Comparison of ENCODE assay signal across 8 mouse cellular contexts in the genomic region with DNA sequence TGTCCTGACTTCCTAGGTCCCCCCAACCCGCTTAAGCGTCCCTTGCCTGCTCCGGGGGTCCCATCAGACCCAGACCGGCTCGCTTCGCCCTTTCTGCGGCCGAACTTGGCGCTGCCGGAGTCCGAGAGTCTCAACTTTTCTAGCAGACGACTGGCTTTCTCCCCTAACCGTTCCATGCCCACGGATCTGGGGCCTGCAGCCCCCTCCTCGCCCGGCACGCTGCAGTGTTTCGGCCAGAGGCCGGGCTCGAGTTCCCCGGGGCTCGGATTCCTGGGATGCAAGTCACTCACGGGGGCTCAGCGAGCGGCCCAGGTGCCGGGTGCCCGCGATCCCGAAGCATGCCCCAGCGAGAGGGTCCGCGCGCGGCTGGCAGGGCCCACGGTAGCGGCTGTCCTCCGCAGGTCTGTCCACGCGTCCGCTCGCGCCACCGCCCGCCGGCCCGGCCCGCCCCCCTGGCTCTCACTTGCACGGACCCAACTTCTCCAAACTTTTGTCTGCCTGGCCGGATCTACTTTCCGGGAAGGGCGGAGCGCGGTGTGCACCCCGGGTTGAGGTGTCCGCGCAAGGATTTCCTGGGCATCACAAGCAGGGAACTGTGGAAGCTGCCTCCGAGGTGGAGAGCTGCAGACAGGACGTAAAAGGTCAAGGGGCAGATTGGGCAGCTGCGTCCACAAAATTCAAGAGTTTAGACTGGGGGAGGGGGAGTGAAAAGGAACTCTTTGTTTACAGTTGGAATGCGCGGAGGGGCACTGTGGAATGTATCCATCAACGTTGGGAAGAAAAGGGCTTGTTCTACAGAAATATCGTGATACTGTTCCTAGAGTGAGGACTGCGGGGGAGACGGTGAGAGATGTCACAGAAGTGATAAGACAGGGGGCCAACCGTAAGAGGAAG. TPM values are rescaled to one million over a fixed set of nuclear protein-coding genes. Genes with fewer than 3 reads are reported as not detected.
DNase-seq lines count a peak whose midpoint lies in the region; ATAC-seq and TF ChIP-seq lines count a peak whose summit lies in the region.

Gene Ajuba, minus strand, starts transcription at position 470 of the 894 bp plus-strand sequence.

- no peaks in the 10 kb centered on the region for H3K9me3 ChIP-seq in ES-Bruce4 (replicated peaks; ENCODE audit: control insufficient read depth, insufficient read depth, low read length, poor library complexity, severe bottlenecking)
- no peaks in the 10 kb centered on the region for H3K9me3 ChIP-seq in lung, embryonic 16.5 days (ENCODE audit: control insufficient read depth, low read length)

- H3K9ac ChIP-seq in ES-Bruce4 (ENCODE audit: low read depth, poor library complexity, severe bottlenecking): peak within 1 kb of the TSS; percentile 96
- H3K9ac ChIP-seq in lung, embryonic 16.5 days (ENCODE audit: low read length): peak within 1 kb of the TSS; percentile 98

- intact Hi-C loops in heart, postnatal 36 days (cut with DNase I): loop anchor here (2.0 to 5.0 kb wide), 2 partner anchors 23 to 50 kb away; partner anchors contain the start of gene Haus4

- peak; percentile 81 for ATAC-seq in lung, embryonic 16.5 days (ENCODE audit: low read depth)

- H3K4me1 ChIP-seq in ES-Bruce4 (ENCODE audit: control insufficient read depth, insufficient read depth, low read length): peaks cover 2% of the 10 kb centered on the region
- peaks cover 36% of the 10 kb centered on the region for H3K4me1 ChIP-seq in lung, embryonic 16.5 days (replicated peaks; ENCODE audit: control insufficient read depth, insufficient read depth, low read length)

- no peaks in the 10 kb centered on the region for H3K27me3 ChIP-seq in ES-Bruce4 (ENCODE audit: control insufficient read depth, insufficient read depth, low read length, poor library complexity, severe bottlenecking)
- H3K27me3 ChIP-seq in lung, embryonic 16.5 days (ENCODE audit: control insufficient read depth, insufficient read depth, low read depth, low read length): no peaks in the 10 kb centered on the region

- peak within 1 kb of the TSS; percentile 80 for H3K4me3 ChIP-seq in ES-Bruce4 (ENCODE audit: low read depth, low read length)
- H3K4me3 ChIP-seq in layer of hippocampus, adult 2 months: peak within 1 kb of the TSS; percentile 66
- peak within 1 kb of the TSS; percentile 94 for H3K4me3 ChIP-seq in lung, embryonic 16.5 days (ENCODE audit: low read length)

- TF ChIP-seq CTCF in ES-Bruce4 (IDR thresholded peaks at IDR 0.05; ENCODE audit: low read depth, low read length): no peak
- no peak for TF ChIP-seq CTCF in layer of hippocampus, adult 2 months (conservative IDR thresholded peaks at IDR 0.05)

- peak within 1 kb of the TSS; percentile 82 for H3K4me2 ChIP-seq in lung, embryonic 16.5 days (ENCODE audit: low read depth, low read length)

- peak; percentile 50 for TF ChIP-seq POLR2A in ES-Bruce4 (IDR thresholded peaks at IDR 0.05; ENCODE audit: insufficient read depth, low read length)

- DNase-seq in brain, embryonic 18.5 days (ENCODE audit: low read depth, low spot score): peak; percentile 55
- DNase-seq in forelimb bud, embryonic 11.5 days (ENCODE audit: low read depth, low spot score): peak; percentile 92
- DNase-seq in heart, postnatal 36 days: peak; percentile 88 to 93
- peak; percentile 59 to 60 for DNase-seq in layer of hippocampus, adult 2 months (ENCODE audit: low spot score in 2 of 2)
- DNase-seq in ovary, adult 18-20 months (ENCODE audit: low spot score): peak; percentile 86
- DNase-seq in thymus, postnatal 14 days: peak; percentile 54

- peaks cover 20% of the 10 kb centered on the region for H3K36me3 ChIP-seq in ES-Bruce4 (ENCODE audit: control insufficient read depth, insufficient read depth, low read length, poor library complexity, severe bottlenecking)
- 0 out of 2 replicates have a peak, but pooled peaks cover 2% of the 10 kb centered on the region for H3K36me3 ChIP-seq in lung, embryonic 16.5 days (ENCODE audit: control insufficient read depth, insufficient read depth, low read length)

- peak; percentile 60; the same call in 1 of the 2 replicates for TF ChIP-seq EP300 in ES-Bruce4 (IDR thresholded peaks at IDR 0.05; ENCODE audit: insufficient read depth, low read depth, low read length)

- under 1% methylated on average over 66 of the region's 66 CpGs for WGBS in lung, embryonic 16.5 days

- H3K27ac ChIP-seq in ES-Bruce4 (ENCODE audit: insufficient read depth, low read length): peak within 1 kb of the TSS; percentile 90
- H3K27ac ChIP-seq in layer of hippocampus, adult 2 months: peak within 1 kb of the TSS; percentile 58; the same call in 1 of the 2 replicates
- peak within 1 kb of the TSS; percentile 96 for H3K27ac ChIP-seq in lung, embryonic 16.5 days (ENCODE audit: low read length)

RNA-seq across cellular contexts. Expression of gene Ajuba, which starts in this region (rescaled TPM):
- polyA plus RNA-seq in ES-Bruce4 (2011; ENCODE audit: insufficient read depth, insufficient read length, low read depth, missing spikeins): 112 TPM in 2 replicates
- 1 to 10 TPM; 6.1 to 6.4 TPM for total RNA-seq in heart, postnatal 36 days (2021)
- total RNA-seq in layer of hippocampus, adult 2 months (2021): 1 to 10 TPM; 1.1 to 1.8 TPM
- 41.1 and 41.2 TPM in 2 replicates for polyA plus RNA-seq in lung, embryonic 16.5 days (2015; fragmentation: Nextera tagmentation; extraction: Ambion mirVana)

Comparison
In these comparisons a context has a peak if more than half of its experiments do, and no peak if none do; other contexts are left out.
1. Peak in every context shown above with its lines: DNase-seq, ATAC-seq, H3K4me3 ChIP-seq and H3K27ac ChIP-seq.